Mouse (Mus musculus) cerebellum, adult 2 months (tissue): ENCODE measurements around the gene Abtb1. TPM values are rescaled to one million over a fixed set of nuclear protein-coding genes. Genes with fewer than 3 reads are reported as not detected.

Source experiments
- DNase-seq, 2 experiments: peaks; one replicate each; pipeline ENCODE4 v3.0.0; 2021
- H3K27ac ChIP-seq: fragments of 200-500 bp; 2 replicates; pipeline ENCODE4 v1.5.1; 2012; ENCODE audit warnings: low read length, control low read depth, inconsistent platforms; ENCODE audit not compliant: insufficient read depth
- H3K27me3 ChIP-seq: fragments of 200-500 bp; 2 replicates; pipeline ENCODE4 v1.6.1; 2012; ENCODE audit warnings: inconsistent platforms, mild to moderate bottlenecking, low read length, moderate library complexity; ENCODE audit not compliant: control insufficient read depth, insufficient read depth
- H3K4me1 ChIP-seq: fragments of 200-500 bp; 2 replicates; pipeline ENCODE4 v1.6.1; 2011; ENCODE audit warnings: low read length; ENCODE audit not compliant: control insufficient read depth, insufficient read depth
- H3K4me3 ChIP-seq: fragments of 200-500 bp; replicated peaks from 2 replicates; pipeline ENCODE3; 2011; ENCODE audit warnings: mild to moderate bottlenecking, low read depth, low read length, control low read depth; ENCODE audit not compliant: insufficient read depth
- CTCF ChIP-seq: fragments of 200-500 bp; IDR thresholded peaks from 2 replicates; pipeline ENCODE4 v1.5.1; 2011; ENCODE audit warnings: low read depth, mild to moderate bottlenecking, control low read depth, low read length, moderate library complexity, borderline replicate concordance; ENCODE audit not compliant: insufficient read depth
- POLR2A ChIP-seq: fragments of 200-500 bp; IDR thresholded peaks from 2 replicates; pipeline ENCODE4 v1.6.1; 2011; ENCODE audit warnings: low read length, control low read depth, borderline replicate concordance; ENCODE audit not compliant: insufficient read depth
- WGBS: fragments of 180-500 bp; shearing (Covaris S2); methylation state at CpG from one replicate; pipeline ENCODE4 v1.1.7; 2018; 5-methylcytosine and 5-hydroxymethylcytosine counted together
- polyA plus RNA-seq: library from polyadenylated mRNA; depleted of rRNA; stranded (reverse); fragments of >200 nt; gene quantifications from 2 replicates; pipeline ENCODE4 v1.2.3, GENCODE M21; 2012

Abtb1 gene
- polyA plus RNA-seq, 1 experiment = 116 TPM

DNA sequence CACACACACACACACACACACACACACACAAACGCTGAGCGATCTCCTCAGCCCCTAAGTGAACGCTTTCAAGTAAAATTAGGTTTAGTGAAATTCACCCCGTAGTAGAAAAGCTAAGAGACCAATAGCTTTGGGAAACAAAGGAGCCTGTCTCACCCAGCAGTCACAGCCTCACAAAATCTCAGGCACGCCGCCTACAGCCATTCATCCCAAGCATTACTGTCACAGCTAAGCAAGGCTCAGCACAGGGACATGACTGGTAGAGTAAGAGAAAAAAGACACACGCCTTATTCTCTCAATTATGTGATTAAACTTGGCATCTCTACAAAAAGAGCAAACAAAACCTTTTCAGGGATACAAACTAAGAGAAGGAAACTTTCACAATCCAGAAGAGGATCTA lies 39.5 kb upstream of the Abtb1 start:
- no peak overlapping the region for H3K4me3 ChIP-seq
- no peaks in the 10 kb centered on the region for H3K4me1 ChIP-seq
- TF ChIP-seq CTCF (no peak), POLR2A (no peak)
- H3K27ac ChIP-seq = no peak overlapping the region
- H3K27me3 ChIP-seq = no peaks in the 10 kb centered on the region
- WGBS = 86% methylated on average over 7 of the region's 7 CpGs
- no peak for DNase-seq

DNA sequence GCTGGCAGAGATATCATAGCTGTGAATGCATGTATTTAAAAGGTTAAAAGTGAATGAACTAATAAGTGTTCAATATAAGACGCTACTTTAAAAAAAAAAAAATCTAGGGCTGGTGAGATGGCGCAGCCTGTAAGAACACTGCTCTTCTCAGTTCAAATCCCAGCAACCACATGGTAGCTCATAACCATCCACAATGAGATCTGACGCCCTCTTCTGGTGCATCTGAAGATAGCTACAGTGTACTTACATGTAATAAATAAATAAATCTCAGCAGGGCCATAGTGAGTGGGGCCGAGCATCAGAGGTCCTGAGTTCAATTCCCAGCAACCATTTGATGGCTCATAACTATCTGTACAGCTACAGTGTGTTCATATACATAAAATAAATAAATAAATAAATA lies 37.7 kb upstream of the Abtb1 start:
- no peak overlapping the region for H3K4me3 ChIP-seq
- no peaks in the 10 kb centered on the region for H3K27me3 ChIP-seq
- H3K27ac ChIP-seq = no peak overlapping the region
- no peaks in the 10 kb centered on the region for H3K4me1 ChIP-seq
- no peak for DNase-seq
- no peak for TF ChIP-seq POLR2A
- no peak; the same call in 1 of the 2 replicates for TF ChIP-seq CTCF
- 62% methylated on average over 4 of the region's 4 CpGs for WGBS

DNA sequence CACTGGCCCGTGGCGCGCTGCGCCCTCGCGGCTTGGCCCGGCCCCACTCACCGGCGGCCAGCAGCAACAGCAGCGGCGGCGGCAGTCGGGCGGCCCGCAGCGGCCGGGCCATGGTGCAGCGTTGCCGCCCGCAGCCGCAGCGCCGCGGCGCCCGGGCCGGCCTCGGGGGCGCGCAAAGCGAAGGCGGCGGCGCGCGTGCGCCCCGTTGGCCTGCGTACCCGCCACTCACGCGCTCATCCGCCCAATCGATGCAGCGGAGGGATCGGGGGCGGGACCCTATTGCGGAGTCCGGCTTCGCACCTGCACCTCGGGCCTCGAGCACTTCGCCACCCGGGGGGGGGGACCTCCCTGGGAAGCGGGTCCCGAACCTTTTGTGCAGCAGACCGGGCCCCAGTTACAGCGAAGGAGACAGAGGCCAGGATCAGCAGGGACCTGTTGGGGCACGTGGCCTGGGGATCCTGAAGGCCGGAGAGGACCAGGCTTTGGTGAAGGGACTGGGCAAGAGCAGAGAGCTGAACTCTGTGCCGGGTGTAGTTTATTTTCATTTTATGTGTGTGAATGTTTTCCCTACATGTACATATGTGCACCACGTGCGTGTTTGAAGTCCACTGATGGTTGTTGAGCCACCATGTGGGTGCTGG lies 33.2 kb upstream of the Abtb1 start, which contains the start of gene Podxl2:
Podxl2 (minus strand) TSS at position 177 of the 641 bp plus-strand sequence.
- Histone ChIP-seq H3K27me3 (no peaks in the 10 kb centered on the region), H3K4me3 (peak within 1 kb of the TSS; percentile 86), H3K4me1 (peaks cover 24% of the 10 kb centered on the region), H3K27ac (peak within 1 kb of the TSS; percentile 45)
- WGBS = 6% methylated on average over 62 of the region's 63 CpGs
- peak; percentile 89 to 90 for DNase-seq
- no peak for TF ChIP-seq CTCF
- peak; percentile 38; the same call in 1 of the 2 replicates for TF ChIP-seq POLR2A

DNA sequence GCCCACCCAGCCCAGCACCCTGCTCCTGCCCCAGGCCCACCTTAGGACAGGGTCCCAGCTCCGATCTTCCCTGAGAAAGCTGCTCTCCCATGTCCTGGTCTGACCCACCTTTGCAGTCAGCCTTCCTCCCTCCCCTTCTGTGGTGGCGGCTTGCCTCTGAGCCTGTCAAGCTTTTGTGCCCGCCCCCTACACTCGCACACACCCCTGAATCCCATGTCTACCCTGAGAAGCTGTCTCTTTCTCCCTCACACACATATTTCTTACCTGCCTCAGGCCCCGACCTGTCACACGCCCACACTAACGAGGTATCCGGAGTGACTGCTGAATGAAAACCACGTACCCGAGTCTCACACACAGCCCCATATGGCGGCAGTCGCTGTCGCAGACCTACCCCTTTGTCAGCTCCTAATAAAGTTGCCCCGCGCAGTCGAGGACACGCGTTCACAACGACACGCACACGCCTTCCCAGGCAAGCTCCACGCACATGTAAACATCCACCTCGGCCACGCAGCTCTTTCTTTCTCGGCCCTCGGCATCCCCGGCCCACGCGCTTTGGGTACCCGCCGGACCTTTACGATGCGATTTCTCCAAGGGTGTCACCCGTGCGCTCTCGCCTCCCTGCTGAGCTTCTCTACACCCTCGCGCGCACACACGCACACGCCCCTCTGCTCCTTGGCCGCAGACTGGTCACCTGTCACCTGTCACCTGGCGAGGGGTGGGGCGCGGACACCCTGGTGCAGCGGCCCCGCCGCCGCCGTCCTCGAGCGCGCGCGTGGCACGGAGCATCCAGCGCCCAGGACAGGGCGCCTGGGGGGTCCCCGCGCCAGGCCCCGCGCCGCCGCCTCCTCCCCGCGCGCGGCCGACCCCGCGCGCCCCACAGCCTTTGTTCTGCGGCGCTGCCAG lies 32.4 kb upstream of the Abtb1 start:
- TF ChIP-seq CTCF = no peak
- TF ChIP-seq POLR2A = 0 out of 2 replicates have a peak, but pooled peaks have one; percentile 13
- Histone ChIP-seq H3K4me3 (peak overlapping the region; percentile 86), H3K4me1 (peaks cover 27% of the 10 kb centered on the region), H3K27ac (peak overlapping the region; percentile 45), H3K27me3 (no peaks in the 10 kb centered on the region)
- WGBS = 6% methylated on average over 73 of the region's 74 CpGs
- DNase-seq = peak; percentile 64 to 69

DNA sequence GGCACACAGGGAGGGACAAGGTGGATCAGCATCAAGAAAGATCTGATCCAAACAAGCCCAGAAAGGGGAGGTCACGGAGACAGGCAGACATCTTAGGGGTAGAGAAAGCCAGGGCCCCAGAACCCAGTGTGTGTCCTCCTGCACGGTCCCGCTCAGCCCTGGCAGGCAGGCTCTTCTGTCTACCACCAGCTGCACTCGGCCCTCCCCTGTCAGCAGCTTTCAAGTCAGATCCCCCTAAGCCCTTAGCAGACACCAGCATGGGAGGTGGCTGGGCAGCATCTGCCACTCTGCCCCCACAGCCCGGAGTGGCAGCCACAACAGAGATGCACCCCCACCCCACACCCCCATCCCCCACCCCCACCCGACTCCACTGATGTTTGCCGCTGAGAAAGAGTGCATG lies 31.0 kb upstream of the Abtb1 start:
- Histone ChIP-seq H3K27ac (no peak overlapping the region), H3K4me1 (peaks cover 27% of the 10 kb centered on the region), H3K4me3 (no peak overlapping the region), H3K27me3 (no peaks in the 10 kb centered on the region)
- no peak for TF ChIP-seq CTCF
- WGBS = 23% methylated on average over 7 of the region's 7 CpGs
- DNase-seq = peak in 1 of 2 experiments; percentile 36

DNA sequence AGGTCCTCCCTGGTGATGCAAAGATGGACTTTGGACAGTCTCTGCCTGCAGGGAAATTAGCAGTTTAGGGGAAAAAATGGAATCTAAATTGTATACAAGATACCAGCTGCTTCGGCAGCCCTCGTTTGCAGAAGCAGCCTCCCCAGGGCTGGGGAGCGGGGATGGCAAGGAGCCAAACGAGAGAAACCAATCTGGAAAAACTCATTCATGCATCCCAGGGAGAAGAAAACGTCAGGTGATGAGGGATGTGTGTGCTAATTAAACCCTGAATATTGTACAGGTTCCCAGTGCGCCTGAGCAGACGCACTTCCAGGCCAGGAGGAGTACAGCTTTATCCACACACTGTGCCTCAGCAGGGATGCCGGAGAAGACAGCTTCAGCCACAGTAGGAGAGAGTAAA lies 29.8 kb upstream of the Abtb1 start:
- TF ChIP-seq CTCF (no peak), POLR2A (no peak)
- H3K27me3 ChIP-seq = no peaks in the 10 kb centered on the region
- H3K27ac ChIP-seq = peak overlapping the region; percentile 48; the same call in 1 of the 2 replicates
- H3K4me3 ChIP-seq = no peak overlapping the region
- WGBS = 7% methylated on average over 8 of the region's 8 CpGs
- DNase-seq = peak; percentile 61 to 72
- peaks cover 27% of the 10 kb centered on the region for H3K4me1 ChIP-seq

DNA sequence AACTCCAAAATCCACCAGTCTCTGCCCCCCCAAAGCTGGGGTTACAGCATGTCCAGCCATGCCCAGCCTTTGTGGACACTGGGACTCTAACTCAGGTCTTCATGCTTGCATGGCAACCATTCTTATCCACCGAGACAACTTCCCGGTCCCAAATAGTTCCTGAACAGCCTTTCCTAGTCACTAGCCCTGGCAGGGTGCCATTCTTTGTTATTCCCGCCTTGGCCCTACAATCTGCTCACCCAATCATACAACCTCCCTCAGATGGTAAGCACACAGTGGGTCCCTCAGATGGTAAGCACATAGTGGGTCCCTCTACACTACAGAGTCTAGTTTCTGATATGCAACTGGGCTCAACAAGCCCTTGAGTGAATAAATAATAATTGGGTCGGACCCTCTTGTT lies 28.8 kb upstream of the Abtb1 start:
- Histone ChIP-seq H3K27me3 (no peaks in the 10 kb centered on the region), H3K27ac (no peak overlapping the region), H3K4me3 (no peak overlapping the region), H3K4me1 (peaks cover 29% of the 10 kb centered on the region)
- no peak for TF ChIP-seq POLR2A
- no peak for TF ChIP-seq CTCF
- peak; percentile 47 to 55 for DNase-seq
- 20% methylated on average over 4 of the region's 4 CpGs for WGBS
